10 mouse cellular contexts compared by ENCODE assay signal in the genomic region with DNA sequence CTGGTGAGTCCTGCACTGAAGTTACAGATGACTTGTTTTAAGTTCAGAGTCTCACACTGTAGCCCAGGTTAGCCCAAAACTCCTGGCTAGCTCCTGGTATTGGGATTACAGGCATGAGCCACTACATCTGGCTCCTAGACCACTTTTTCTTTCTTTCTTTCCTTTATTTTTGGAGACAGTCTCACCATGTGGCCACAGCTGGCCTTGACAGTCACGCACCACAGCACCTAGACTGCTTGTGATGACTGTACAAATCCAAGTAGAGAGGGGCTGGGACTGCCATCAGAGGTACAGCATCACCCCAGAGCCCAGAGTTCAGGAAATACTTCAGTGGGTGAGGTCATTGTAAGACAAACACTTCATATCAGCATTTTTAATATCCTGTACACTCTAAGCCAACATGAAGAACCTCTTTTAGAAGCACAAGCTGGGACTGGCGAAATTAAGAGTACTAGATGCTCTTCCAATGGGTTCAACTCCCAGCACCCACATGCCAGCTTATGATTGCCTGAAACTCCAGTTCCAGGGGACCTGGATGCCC. TPM values are rescaled to one million over a fixed set of nuclear protein-coding genes. Genes with fewer than 3 reads are reported as not detected.
DNase-seq lines count a peak whose midpoint lies in the region; ATAC-seq and TF ChIP-seq lines count a peak whose summit lies in the region.
"Had no signal": no experiment of that assay in that cellular context is flagged by ENCODE, and none has a peak within 500 bp of the region (broad histone marks: within the 10 kb centered on the region; RNA-seq: fewer than 3 reads in every experiment).

No protein-coding gene starts in this region.

- no peak for DNase-seq in liver, embryonic 14.5 days (ENCODE audit: low read depth in 3 of 3, low spot score in 3 of 3)
- DNase-seq in spleen, postnatal 36 days (ENCODE audit: low spot score in 2 of 2): no peak
- DNase-seq in urinary bladder, postnatal 25 days (ENCODE audit: low spot score): no peak
- no peak for DNase-seq in left cerebral cortex, postnatal 25 days (ENCODE audit: low spot score in 2 of 2)
- DNase-seq: spleen, adult 18-20 months had no signal

- no peaks in the 10 kb centered on the region for H3K27me3 ChIP-seq in megakaryocyte, embryonic 14.5 days (replicated peaks)
- H3K27me3 ChIP-seq in forebrain, embryonic 16.5 days (replicated peaks; ENCODE audit: control insufficient read depth, insufficient read depth, low read length): no peaks in the 10 kb centered on the region
- H3K27me3 ChIP-seq in liver, embryonic 14.5 days (ENCODE audit: control insufficient read depth, insufficient read depth, low read length): no peaks in the 10 kb centered on the region
- H3K27me3 ChIP-seq in stomach, embryonic 16.5 days (ENCODE audit: control insufficient read depth, insufficient read depth, low read length): no peaks in the 10 kb centered on the region

- H3K4me1 ChIP-seq in megakaryocyte, embryonic 14.5 days: peaks cover 50% of the 10 kb centered on the region
- H3K4me1 ChIP-seq in forebrain, embryonic 16.5 days (replicated peaks; ENCODE audit: control insufficient read depth, insufficient read depth, low read length): peaks cover 34% of the 10 kb centered on the region
- peaks cover 23 to 26% of the 10 kb centered on the region in 2 experiments for H3K4me1 ChIP-seq in liver, embryonic 14.5 days (replicated peaks; ENCODE audit: control insufficient read depth in 2 of 2, insufficient read depth in 2 of 2, low read length in 1 of 2)
- H3K4me1 ChIP-seq in stomach, embryonic 16.5 days (ENCODE audit: control insufficient read depth, insufficient read depth, low read length): peaks cover 15% of the 10 kb centered on the region

- 86% methylated on average over 2 of the region's 2 CpGs for WGBS in forebrain, embryonic 16.5 days
- WGBS in liver, embryonic 14.5 days (ENCODE audit: insufficient replicate concordance): 79% methylated on average over 2 of the region's 2 CpGs
- WGBS in stomach, embryonic 16.5 days: 69% methylated on average over 2 of the region's 2 CpGs

- intact Hi-C loops in left cerebral cortex, postnatal 25 days (cut with DNase I): no loop called here

- H3K9ac ChIP-seq in forebrain, embryonic 16.5 days (replicated peaks; ENCODE audit: low read depth, low read length): no peak overlapping the region
- H3K9ac ChIP-seq in liver, embryonic 14.5 days (replicated peaks): no peak overlapping the region; the same call in 1 of the 2 replicates
- peak overlapping the region; percentile 22; the same call in 1 of the 2 replicates for H3K9ac ChIP-seq in stomach, embryonic 16.5 days (ENCODE audit: low read length)

- no peak for ATAC-seq in megakaryocyte, adult 5-6 weeks (ENCODE audit: poor library complexity, severe bottlenecking)
- ATAC-seq in forebrain, embryonic 16.5 days: no peak
- ATAC-seq in liver, embryonic 14.5 days (ENCODE audit: insufficient read depth): no peak
- ATAC-seq in stomach, embryonic 16.5 days (ENCODE audit: insufficient read depth, low FRiP score): no peak

- H3K27ac ChIP-seq in forebrain, embryonic 16.5 days (ENCODE audit: low read length): no peak overlapping the region
- H3K27ac ChIP-seq in liver, embryonic 14.5 days: no peak overlapping the region
- H3K27ac ChIP-seq in stomach, embryonic 16.5 days (ENCODE audit: low read length): no peak overlapping the region

- no peak for TF ChIP-seq CTCF in liver, embryonic 14.5 days (IDR thresholded peaks at IDR 0.05; ENCODE audit: low read depth)

- H3K36me3 ChIP-seq in megakaryocyte, embryonic 14.5 days (replicated peaks; ENCODE audit: low read length): peaks cover 51% of the 10 kb centered on the region
- H3K36me3 ChIP-seq in forebrain, embryonic 16.5 days (ENCODE audit: control insufficient read depth, insufficient read depth): peaks cover 27% of the 10 kb centered on the region
- peaks cover 46% of the 10 kb centered on the region for H3K36me3 ChIP-seq in liver, embryonic 14.5 days (replicated peaks; ENCODE audit: control insufficient read depth, insufficient read depth, low read depth)
- peaks cover 18% of the 10 kb centered on the region for H3K36me3 ChIP-seq in stomach, embryonic 16.5 days (ENCODE audit: control insufficient read depth, insufficient read depth, low read length)

- TF ChIP-seq EP300 in liver, embryonic 14.5 days (IDR thresholded peaks at IDR 0.05; ENCODE audit: low read depth): no peak

- H3K4me3 ChIP-seq in megakaryocyte, embryonic 14.5 days (replicated peaks): peak overlapping the region; percentile 95
- peak overlapping the region; percentile 100; the same call in 1 of the 2 replicates for H3K4me3 ChIP-seq in forebrain, embryonic 16.5 days (replicated peaks; ENCODE audit: low read length)
- no peak overlapping the region; a peak in 1 of 4 replicates for H3K4me3 ChIP-seq in liver, embryonic 14.5 days (ENCODE audit: insufficient read depth in 1 of 2, low read depth in 2 of 2, low read length in 2 of 2)
- H3K4me3 ChIP-seq in stomach, embryonic 16.5 days (replicated peaks; ENCODE audit: low read length): peak overlapping the region; percentile 94; the same call in 1 of the 2 replicates

- H3K4me2 ChIP-seq in forebrain, embryonic 16.5 days (ENCODE audit: low read length): peak overlapping the region; percentile 99
- peak overlapping the region; percentile 99 for H3K4me2 ChIP-seq in liver, embryonic 14.5 days (ENCODE audit: low read depth)
- H3K4me2 ChIP-seq in stomach, embryonic 16.5 days (ENCODE audit: low read depth, low read length): peak overlapping the region; percentile 94

- H3K9me3 ChIP-seq in megakaryocyte, embryonic 14.5 days: no peaks in the 10 kb centered on the region
- no peaks in the 10 kb centered on the region for H3K9me3 ChIP-seq in forebrain, embryonic 16.5 days (ENCODE audit: control insufficient read depth, low read length)
- H3K9me3 ChIP-seq in liver, embryonic 14.5 days (ENCODE audit: control insufficient read depth, low read length): no peaks in the 10 kb centered on the region
- no peaks in the 10 kb centered on the region for H3K9me3 ChIP-seq in stomach, embryonic 16.5 days (replicated peaks; ENCODE audit: control insufficient read depth, low read length)

RNA-seq across cellular contexts. Expression of a gene that starts 3.6 kb away (rescaled TPM):
- polyA plus RNA-seq in megakaryocyte, embryonic 14.5 days (2012; ENCODE audit: insufficient read depth, low replicate concordance): 72.7 and 190 TPM in 2 replicates
- total RNA-seq in megakaryocyte, adult 5-6 weeks (2015): 270 and 309 TPM in 2 replicates
- 214 and 226 TPM in 2 replicates for total RNA-seq in megakaryocyte, adult 5-6 weeks (2017)
- 635 and 668 TPM in 2 replicates for polyA plus RNA-seq in forebrain, embryonic 16.5 days (2015; fragmentation: Nextera tagmentation; extraction: Ambion mirVana)
- 129 and 168 TPM in 2 replicates for polyA plus RNA-seq in liver, embryonic 14.5 days (2012; rRNA removed)
- 244 and 260 TPM in 2 replicates for polyA plus RNA-seq in liver, embryonic 14.5 days (2014; fragmentation: Nextera tagmentation; extraction: Ambion mirVana)
- 441 and 478 TPM in 2 replicates for polyA plus RNA-seq in stomach, embryonic 16.5 days (2015; fragmentation: Nextera tagmentation; extraction: Ambion mirVana)
- total RNA-seq in left cerebral cortex, postnatal 25 days (2021): 100 to 1,000 TPM; 209 to 215 TPM

RNA-seq across cellular contexts. Expression of a gene that starts 14.7 kb away (rescaled TPM):
- 1.7 and 2.7 TPM in 2 replicates for polyA plus RNA-seq in megakaryocyte, embryonic 14.5 days (2012; ENCODE audit: insufficient read depth, low replicate concordance)
- total RNA-seq in megakaryocyte, adult 5-6 weeks (2015): 3.3 and 3.7 TPM in 2 replicates
- 1.8 and 4.0 TPM in 2 replicates for total RNA-seq in megakaryocyte, adult 5-6 weeks (2017)
- polyA plus RNA-seq in forebrain, embryonic 16.5 days (2015; fragmentation: Nextera tagmentation; extraction: Ambion mirVana): 7.9 and 22.5 TPM in 2 replicates
- 0.27 and 0.63 TPM in 2 replicates for polyA plus RNA-seq in liver, embryonic 14.5 days (2012; rRNA removed)
- polyA plus RNA-seq in liver, embryonic 14.5 days (2014; fragmentation: Nextera tagmentation; extraction: Ambion mirVana): 0.69 TPM in 1 of 2 replicates, not detected in the other
- 4.3 and 5.2 TPM in 2 replicates for polyA plus RNA-seq in stomach, embryonic 16.5 days (2015; fragmentation: Nextera tagmentation; extraction: Ambion mirVana)
- total RNA-seq in left cerebral cortex, postnatal 25 days (2021): 10 to 100 TPM; 17.9 to 28.6 TPM

RNA-seq across cellular contexts. Expression of a gene that starts 27.3 kb away (rescaled TPM):
- polyA plus RNA-seq in megakaryocyte, embryonic 14.5 days (2012; ENCODE audit: insufficient read depth, low replicate concordance): 1.5 and 34.1 TPM in 2 replicates
- 432 and 451 TPM in 2 replicates for total RNA-seq in megakaryocyte, adult 5-6 weeks (2015)
- 249 and 277 TPM in 2 replicates for total RNA-seq in megakaryocyte, adult 5-6 weeks (2017)
- not detected in 2 replicates for polyA plus RNA-seq in forebrain, embryonic 16.5 days (2015; fragmentation: Nextera tagmentation; extraction: Ambion mirVana)
- polyA plus RNA-seq in liver, embryonic 14.5 days (2012; rRNA removed): 0.89 and 1.8 TPM in 2 replicates
- 0.71 and 3.6 TPM in 2 replicates for polyA plus RNA-seq in liver, embryonic 14.5 days (2014; fragmentation: Nextera tagmentation; extraction: Ambion mirVana)
- polyA plus RNA-seq in stomach, embryonic 16.5 days (2015; fragmentation: Nextera tagmentation; extraction: Ambion mirVana): 1.3 and 1.4 TPM in 2 replicates
- total RNA-seq in left cerebral cortex, postnatal 25 days (2021): not detected
- total RNA-seq: left cerebral cortex, adult 8-10 months had no signal

RNA-seq across cellular contexts. Expression of a gene that starts 30.9 kb away (rescaled TPM):
- polyA plus RNA-seq in megakaryocyte, embryonic 14.5 days (2012; ENCODE audit: insufficient read depth, low replicate concordance): 12.5 and 25.4 TPM in 2 replicates
- 7.3 and 9.2 TPM in 2 replicates for total RNA-seq in megakaryocyte, adult 5-6 weeks (2015)
- 15.0 and 22.8 TPM in 2 replicates for total RNA-seq in megakaryocyte, adult 5-6 weeks (2017)
- polyA plus RNA-seq in forebrain, embryonic 16.5 days (2015; fragmentation: Nextera tagmentation; extraction: Ambion mirVana): 62.2 and 62.9 TPM in 2 replicates
- 11.1 and 13.0 TPM in 2 replicates for polyA plus RNA-seq in liver, embryonic 14.5 days (2012; rRNA removed)
- 17.4 and 18.5 TPM in 2 replicates for polyA plus RNA-seq in liver, embryonic 14.5 days (2014; fragmentation: Nextera tagmentation; extraction: Ambion mirVana)
- 35.8 and 37.1 TPM in 2 replicates for polyA plus RNA-seq in stomach, embryonic 16.5 days (2015; fragmentation: Nextera tagmentation; extraction: Ambion mirVana)
- total RNA-seq in left cerebral cortex, postnatal 25 days (2021): 10 to 100 TPM; 24.6 to 25.4 TPM

RNA-seq across cellular contexts. Expression of a gene that starts 30.9 kb away (rescaled TPM):
- polyA plus RNA-seq in megakaryocyte, embryonic 14.5 days (2012; ENCODE audit: insufficient read depth, low replicate concordance): 27.2 and 30.1 TPM in 2 replicates
- 17.1 and 19.0 TPM in 2 replicates for total RNA-seq in megakaryocyte, adult 5-6 weeks (2015)
- total RNA-seq in megakaryocyte, adult 5-6 weeks (2017): 12.3 and 13.0 TPM in 2 replicates
- polyA plus RNA-seq in forebrain, embryonic 16.5 days (2015; fragmentation: Nextera tagmentation; extraction: Ambion mirVana): 83.8 and 99.9 TPM in 2 replicates
- polyA plus RNA-seq in liver, embryonic 14.5 days (2012; rRNA removed): 11.1 and 11.2 TPM in 2 replicates
- 15.6 and 17.0 TPM in 2 replicates for polyA plus RNA-seq in liver, embryonic 14.5 days (2014; fragmentation: Nextera tagmentation; extraction: Ambion mirVana)
- polyA plus RNA-seq in stomach, embryonic 16.5 days (2015; fragmentation: Nextera tagmentation; extraction: Ambion mirVana): 39.9 and 40.9 TPM in 2 replicates
- total RNA-seq in left cerebral cortex, postnatal 25 days (2021): 10 to 100 TPM; 71.3 to 79.8 TPM

Comparison
In these comparisons a context has a peak if more than half of its experiments do, and no peak if none do; other contexts are left out.
1. H3K4me3 ChIP-seq: peak in megakaryocyte, embryonic 14.5 days (single experiment), forebrain, embryonic 16.5 days (single experiment) and stomach, embryonic 16.5 days (single experiment); none in liver, embryonic 14.5 days (0 of 2).
2. Peak in every context shown above with its lines, with median percentiles within 50 percentile points of each other: H3K4me2 ChIP-seq.